Mouse (Mus musculus) heart, adult 18-20 months (tissue): ENCODE data around the gene Gbgt1. TPM values are rescaled to one million over a fixed set of nuclear protein-coding genes. Genes with fewer than 3 reads are reported as not detected.

ENCODE experiments used
- DNase-seq, 2 experiments: peaks; one replicate each; pipeline ENCODE4 v3.0.0; 2021 to 2022; ENCODE audit warnings: mixed read lengths in 1 of 2
- total RNA-seq, 2 experiments: library from RNA; stranded (reverse); gene quantifications; 2 replicates each; pipeline ENCODE4 v1.2.3; 2021

Gene Gbgt1
- total RNA-seq, 2 experiments from 2014 or later: 2.4 to 2.7 TPM

GRCm38 (mm10) chr2:28549157-28549556 lies 52.5 kb downstream of the Gbgt1 start:
- DNase-seq: no peak

- no peak for DNase-seq
These were observed 55.6 kb downstream of the Gbgt1 start for GRCm38 (mm10) chr2:28552301-28552700.

Other genes starting within 250 kb of the Gbgt1 start
- gene Ppp1r26, start 50.1 kb upstream of the Gbgt1 start, total RNA-seq: 1 to 10 TPM; 4.4 to 4.8 TPM
- under 1 TPM in 1 of 2 experiments, not detected in 1; 0.82 TPM for gene 1700007K13Rik, start 30.6 kb upstream of the Gbgt1 start, total RNA-seq
- 10 to 100 TPM; 42.6 to 43.7 TPM for gene Mrps2, start 28.8 kb upstream of the Gbgt1 start, total RNA-seq
- gene Gm10134, start 9.2 kb downstream of the Gbgt1 start, total RNA-seq: 1 to 10 TPM; 1.1 to 1.2 TPM
- 10 to 100 TPM in 1 of 2 experiments, 1 to 10 TPM in 1; 8.7 to 11.5 TPM for gene Ralgds, start 16.2 kb downstream of the Gbgt1 start, total RNA-seq
- not detected for gene Cel, start 66.5 kb downstream of the Gbgt1 start, total RNA-seq
- gene Gtf3c5, start 86.9 kb downstream of the Gbgt1 start, total RNA-seq: 10 to 100 TPM in 1 of 2 experiments, 1 to 10 TPM in 1; 9.3 to 10.2 TPM
- gene Gfi1b, start 125.1 kb downstream of the Gbgt1 start, total RNA-seq: not detected
- 10 to 100 TPM; 26.6 to 28.4 TPM for gene Tsc1, start 144.3 kb downstream of the Gbgt1 start, total RNA-seq
- not detected for gene Spaca9, start 202.8 kb downstream of the Gbgt1 start, total RNA-seq
- not detected for gene Ak8, start 203.3 kb downstream of the Gbgt1 start, total RNA-seq